Mouse (Mus musculus): ENCODE measurements around the gene Hoxa13. TPM values are rescaled to one million over a fixed set of nuclear protein-coding genes. Genes with fewer than 3 reads are reported as not detected.

Hoxa13 gene
- polyA plus RNA-seq, 1 experiment from 2014 or later = not detected

GRCm38 (mm10) chr6:52248638-52249414 is 11.9 kb downstream of the Hoxa13 start:
- no peak overlapping the region for H3K27ac ChIP-seq
- no peaks in the 10 kb centered on the region for H3K36me3 ChIP-seq (ENCODE audit: inconsistent target)
- H3K4me3 ChIP-seq (ENCODE audit: inconsistent target) = no peak overlapping the region
- 9% methylated on average over 27 of the region's 27 CpGs for WGBS (ENCODE audit: missing documents)
- no peaks in the 10 kb centered on the region for H3K79me2 ChIP-seq (ENCODE audit: inconsistent target)

GRCm38 (mm10) chr6:52247766-52248637 is 12.7 kb downstream of the Hoxa13 start:
- 8% methylated on average over 22 of the region's 23 CpGs for WGBS (ENCODE audit: missing documents)
- Histone ChIP-seq H3K79me2 (ENCODE audit: inconsistent target) (no peaks in the 10 kb centered on the region), H3K36me3 (ENCODE audit: inconsistent target) (no peaks in the 10 kb centered on the region), H3K4me3 (ENCODE audit: inconsistent target) (no peak overlapping the region), H3K27ac (no peak overlapping the region)

GRCm38 (mm10) chr6:52246916-52247315 is 13.8 kb downstream of the Hoxa13 start:
- 10% methylated on average over 3 of the region's 3 CpGs for WGBS (ENCODE audit: missing documents)
- no peaks in the 10 kb centered on the region for H3K36me3 ChIP-seq (ENCODE audit: inconsistent target)
- no peak overlapping the region for H3K4me3 ChIP-seq (ENCODE audit: inconsistent target)
- H3K27ac ChIP-seq = no peak overlapping the region
- no peaks in the 10 kb centered on the region for H3K79me2 ChIP-seq (ENCODE audit: inconsistent target)

- Histone ChIP-seq H3K36me3 (ENCODE audit: inconsistent target) (no peaks in the 10 kb centered on the region), H3K27ac (no peak overlapping the region), H3K4me3 (ENCODE audit: inconsistent target) (no peak overlapping the region), H3K79me2 (ENCODE audit: inconsistent target) (no peaks in the 10 kb centered on the region)
- under 1% methylated on average over 26 of the region's 26 CpGs for WGBS (ENCODE audit: missing documents)
Observed at GRCm38 (mm10) chr6:52246403-52246803, 14.3 kb downstream of the Hoxa13 start.

GRCm38 (mm10) chr6:52245757-52246142 is 14.9 kb downstream of the Hoxa13 start, which contains the start of gene Hoxa11:
TSS of gene Hoxa11 (minus strand) at chr6:52245810.
- no peak within 1 kb of the TSS for H3K4me3 ChIP-seq (ENCODE audit: inconsistent target)
- 4% methylated on average over 18 of the region's 20 CpGs for WGBS (ENCODE audit: missing documents)

GRCm38 (mm10) chr6:52245040-52245756 is 15.5 kb downstream of the Hoxa13 start:
- WGBS (ENCODE audit: missing documents) = 4% methylated on average over 63 of the region's 71 CpGs
- H3K27ac ChIP-seq = no peak overlapping the region
- no peaks in the 10 kb centered on the region for H3K79me2 ChIP-seq (ENCODE audit: inconsistent target)
- no peaks in the 10 kb centered on the region for H3K36me3 ChIP-seq (ENCODE audit: inconsistent target)
- no peak overlapping the region for H3K4me3 ChIP-seq (ENCODE audit: inconsistent target)

More at GRCm38 (mm10) chr6:52245757-52246142, 14.9 kb downstream of the Hoxa13 start, which contains the start of gene Hoxa11:
- Histone ChIP-seq H3K79me2 (ENCODE audit: inconsistent target) (no peaks in the 10 kb centered on the region), H3K36me3 (ENCODE audit: inconsistent target) (no peaks in the 10 kb centered on the region), H3K27ac (no peak within 1 kb of the TSS)

GRCm38 (mm10) chr6:52244471-52245039 is 16.1 kb downstream of the Hoxa13 start:
- H3K36me3 ChIP-seq (ENCODE audit: inconsistent target) = no peaks in the 10 kb centered on the region
- no peaks in the 10 kb centered on the region for H3K79me2 ChIP-seq (ENCODE audit: inconsistent target)
- no peak overlapping the region for H3K27ac ChIP-seq
- no peak overlapping the region for H3K4me3 ChIP-seq (ENCODE audit: inconsistent target)
- 8% methylated on average over 23 of the region's 23 CpGs for WGBS (ENCODE audit: missing documents)

GRCm38 (mm10) chr6:52243681-52244121 is 17.0 kb downstream of the Hoxa13 start:
- no peak overlapping the region for H3K27ac ChIP-seq
- no peaks in the 10 kb centered on the region for H3K36me3 ChIP-seq (ENCODE audit: inconsistent target)
- H3K4me3 ChIP-seq (ENCODE audit: inconsistent target) = no peak overlapping the region
- H3K79me2 ChIP-seq (ENCODE audit: inconsistent target) = no peaks in the 10 kb centered on the region
- WGBS (ENCODE audit: missing documents) = 34% methylated on average over 12 of the region's 12 CpGs

GRCm38 (mm10) chr6:52242801-52243332 is 17.8 kb downstream of the Hoxa13 start:
- no peaks in the 10 kb centered on the region for H3K36me3 ChIP-seq (ENCODE audit: inconsistent target)
- WGBS (ENCODE audit: missing documents) = 35% methylated on average over 4 of the region's 4 CpGs
- no peaks in the 10 kb centered on the region for H3K79me2 ChIP-seq (ENCODE audit: inconsistent target)
- H3K27ac ChIP-seq = no peak overlapping the region
- no peak overlapping the region for H3K4me3 ChIP-seq (ENCODE audit: inconsistent target)

GRCm38 (mm10) chr6:52241001-52241621 is 19.6 kb downstream of the Hoxa13 start:
- Histone ChIP-seq H3K4me3 (ENCODE audit: inconsistent target) (no peak overlapping the region), H3K79me2 (ENCODE audit: inconsistent target) (no peaks in the 10 kb centered on the region), H3K36me3 (ENCODE audit: inconsistent target) (no peaks in the 10 kb centered on the region), H3K27ac (no peak overlapping the region)
- WGBS (ENCODE audit: missing documents) = 17% methylated on average over 9 of the region's 9 CpGs

GRCm38 (mm10) chr6:52240389-52241000 is 20.2 kb downstream of the Hoxa13 start, which contains the start of gene Hoxa10:
TSS of gene Hoxa10 (minus strand) at chr6:52240854.
- Histone ChIP-seq H3K36me3 (ENCODE audit: inconsistent target) (no peaks in the 10 kb centered on the region), H3K27ac (no peak within 1 kb of the TSS), H3K4me3 (ENCODE audit: inconsistent target) (no peak within 1 kb of the TSS), H3K79me2 (ENCODE audit: inconsistent target) (no peaks in the 10 kb centered on the region)
- WGBS (ENCODE audit: missing documents) = 6% methylated on average over 35 of the region's 35 CpGs

- 9% methylated on average over 30 of the region's 30 CpGs for WGBS (ENCODE audit: missing documents)
- H3K27ac ChIP-seq = no peak overlapping the region
- H3K79me2 ChIP-seq (ENCODE audit: inconsistent target) = no peaks in the 10 kb centered on the region
- H3K4me3 ChIP-seq (ENCODE audit: inconsistent target) = no peak overlapping the region
- H3K36me3 ChIP-seq (ENCODE audit: inconsistent target) = no peaks in the 10 kb centered on the region
Observed at GRCm38 (mm10) chr6:52239625-52240388, 20.9 kb downstream of the Hoxa13 start.

- Histone ChIP-seq H3K4me3 (ENCODE audit: inconsistent target) (no peak overlapping the region), H3K36me3 (ENCODE audit: inconsistent target) (no peaks in the 10 kb centered on the region), H3K27ac (no peak overlapping the region), H3K79me2 (ENCODE audit: inconsistent target) (no peaks in the 10 kb centered on the region)
- 39% methylated on average over 7 of the region's 7 CpGs for whole genome bisulfite sequencing (ENCODE audit: missing documents)
Observed at GRCm38 (mm10) chr6:52238976-52239375, 21.7 kb downstream of the Hoxa13 start.
